Mouse (Mus musculus): ENCODE data around the gene Pkhd1. TPM values are rescaled to one million over a fixed set of nuclear protein-coding genes. Genes with fewer than 3 reads are reported as not detected.

Gene Pkhd1
- polyA plus RNA-seq, 1 experiment = not detected

GRCm38 (mm10) chr1:20364437-20364836, 253.4 kb downstream of the Pkhd1 start:
- Histone ChIP-seq H3K27ac (ENCODE audit: insufficient read depth, low read depth, low read length) (no peak overlapping the region), H3K4me3 (ENCODE audit: insufficient read depth, low read depth, low read length) (no peak overlapping the region), H3K4me1 (ENCODE audit: control insufficient read depth, insufficient read depth, low read length) (no peaks in the 10 kb centered on the region)
- WGBS = 79% methylated on average over 1 of the region's 1 CpGs
- TF ChIP-seq CTCF (IDR thresholded peaks at IDR 0.05; ENCODE audit: insufficient read depth, low read depth, low read length) = no peak

- Histone ChIP-seq H3K27ac (ENCODE audit: insufficient read depth, low read depth, low read length) (no peak overlapping the region), H3K4me3 (ENCODE audit: insufficient read depth, low read depth, low read length) (no peak overlapping the region), H3K4me1 (ENCODE audit: control insufficient read depth, insufficient read depth, low read length) (no peaks in the 10 kb centered on the region)
- 30% methylated on average over 3 of the region's 3 CpGs for WGBS
- TF ChIP-seq CTCF (IDR thresholded peaks at IDR 0.05; ENCODE audit: insufficient read depth, low read depth, low read length) (no peak), POLR2A (IDR thresholded peaks at IDR 0.05; ENCODE audit: insufficient read depth, low read depth, low read length) (no peak)
Observed at GRCm38 (mm10) chr1:20344651-20345050, 273.2 kb downstream of the Pkhd1 start.

GRCm38 (mm10) chr1:20311485-20311884, 306.4 kb downstream of the Pkhd1 start:
- 7% methylated on average over 2 of the region's 2 CpGs for WGBS
- H3K4me3 ChIP-seq (ENCODE audit: insufficient read depth, low read depth, low read length) = no peak overlapping the region
- no peaks in the 10 kb centered on the region for H3K4me1 ChIP-seq (ENCODE audit: control insufficient read depth, insufficient read depth, low read length)
- H3K27ac ChIP-seq (ENCODE audit: insufficient read depth, low read depth, low read length) = no peak overlapping the region
- TF ChIP-seq CTCF (IDR thresholded peaks at IDR 0.05; ENCODE audit: insufficient read depth, low read depth, low read length) (no peak), POLR2A (IDR thresholded peaks at IDR 0.05; ENCODE audit: insufficient read depth, low read depth, low read length) (no peak)

GRCm38 (mm10) chr1:20310925-20311324, 306.9 kb downstream of the Pkhd1 start:
- H3K27ac ChIP-seq (ENCODE audit: insufficient read depth, low read depth, low read length) = no peak overlapping the region

GRCm38 (mm10) chr1:20306116-20306515, 311.7 kb downstream of the Pkhd1 start:
- Histone ChIP-seq H3K27ac (ENCODE audit: insufficient read depth, low read depth, low read length) (no peak overlapping the region), H3K4me3 (ENCODE audit: insufficient read depth, low read depth, low read length) (no peak overlapping the region), H3K4me1 (ENCODE audit: control insufficient read depth, insufficient read depth, low read length) (peaks cover 10% of the 10 kb centered on the region)
- TF ChIP-seq POLR2A (IDR thresholded peaks at IDR 0.05; ENCODE audit: insufficient read depth, low read depth, low read length) (no peak), CTCF (IDR thresholded peaks at IDR 0.05; ENCODE audit: insufficient read depth, low read depth, low read length) (no peak)
- WGBS = 92% methylated on average over 3 of the region's 3 CpGs

More at GRCm38 (mm10) chr1:20310925-20311324, 306.9 kb downstream of the Pkhd1 start:
- no peak overlapping the region for H3K4me3 ChIP-seq (ENCODE audit: insufficient read depth, low read depth, low read length)
- 66% methylated on average over 6 of the region's 6 CpGs for WGBS
- TF ChIP-seq CTCF (IDR thresholded peaks at IDR 0.05; ENCODE audit: insufficient read depth, low read depth, low read length) = no peak
- TF ChIP-seq POLR2A (IDR thresholded peaks at IDR 0.05; ENCODE audit: insufficient read depth, low read depth, low read length) = no peak
- H3K4me1 ChIP-seq (ENCODE audit: control insufficient read depth, insufficient read depth, low read length) = no peaks in the 10 kb centered on the region

- Histone ChIP-seq H3K4me1 (ENCODE audit: control insufficient read depth, insufficient read depth, low read length) (peaks cover 10% of the 10 kb centered on the region), H3K27ac (ENCODE audit: insufficient read depth, low read depth, low read length) (no peak overlapping the region), H3K4me3 (ENCODE audit: insufficient read depth, low read depth, low read length) (no peak overlapping the region)
- WGBS = 18% methylated on average over 6 of the region's 6 CpGs
- TF ChIP-seq POLR2A (IDR thresholded peaks at IDR 0.05; ENCODE audit: insufficient read depth, low read depth, low read length) = no peak
- no peak for TF ChIP-seq CTCF (IDR thresholded peaks at IDR 0.05; ENCODE audit: insufficient read depth, low read depth, low read length)
Observed at GRCm38 (mm10) chr1:20302943-20303578, 314.8 kb downstream of the Pkhd1 start.

- WGBS = 30% methylated on average over 8 of the region's 8 CpGs
Observed at GRCm38 (mm10) chr1:20302187-20302942, 315.5 kb downstream of the Pkhd1 start.

GRCm38 (mm10) chr1:20301631-20302030, 316.2 kb downstream of the Pkhd1 start:
- no peak for TF ChIP-seq CTCF (IDR thresholded peaks at IDR 0.05; ENCODE audit: insufficient read depth, low read depth, low read length)
- no peak for TF ChIP-seq POLR2A (IDR thresholded peaks at IDR 0.05; ENCODE audit: insufficient read depth, low read depth, low read length)
- 76% methylated on average over 3 of the region's 3 CpGs for WGBS
- H3K4me1 ChIP-seq (ENCODE audit: control insufficient read depth, insufficient read depth, low read length) = peaks cover 10% of the 10 kb centered on the region
- no peak overlapping the region for H3K27ac ChIP-seq (ENCODE audit: insufficient read depth, low read depth, low read length)
- H3K4me3 ChIP-seq (ENCODE audit: insufficient read depth, low read depth, low read length) = no peak overlapping the region

More at GRCm38 (mm10) chr1:20302187-20302942, 315.5 kb downstream of the Pkhd1 start:
- TF ChIP-seq POLR2A (IDR thresholded peaks at IDR 0.05; ENCODE audit: insufficient read depth, low read depth, low read length) = no peak
- TF ChIP-seq CTCF (IDR thresholded peaks at IDR 0.05; ENCODE audit: insufficient read depth, low read depth, low read length) = no peak
- Histone ChIP-seq H3K4me1 (ENCODE audit: control insufficient read depth, insufficient read depth, low read length) (peaks cover 10% of the 10 kb centered on the region), H3K27ac (ENCODE audit: insufficient read depth, low read depth, low read length) (no peak overlapping the region), H3K4me3 (ENCODE audit: insufficient read depth, low read depth, low read length) (no peak overlapping the region)

- H3K4me3 ChIP-seq (ENCODE audit: insufficient read depth, low read depth, low read length) = no peak overlapping the region
- H3K27ac ChIP-seq (ENCODE audit: insufficient read depth, low read depth, low read length) = no peak overlapping the region
- no peaks in the 10 kb centered on the region for H3K4me1 ChIP-seq (ENCODE audit: control insufficient read depth, insufficient read depth, low read length)
- 82% methylated on average over 1 of the region's 1 CpGs for WGBS
- TF ChIP-seq POLR2A (IDR thresholded peaks at IDR 0.05; ENCODE audit: insufficient read depth, low read depth, low read length) (no peak), CTCF (IDR thresholded peaks at IDR 0.05; ENCODE audit: insufficient read depth, low read depth, low read length) (no peak)
Observed at GRCm38 (mm10) chr1:20288696-20289095, 329.2 kb downstream of the Pkhd1 start.

All from olfactory bulb, adult 2 months (tissue).